Mouse (Mus musculus): ENCODE results near the gene Acy3. TPM values are rescaled to one million over a fixed set of nuclear protein-coding genes. Genes with fewer than 3 reads are reported as not detected.

Gene Acy3
- polyA plus RNA-seq, 1 experiment, result 50.9 TPM

Other genes with a start within 250 kb of the Acy3 start
- 14.9 and 21.8 TPM in 2 replicates for gene Kmt5b, start 219.1 kb upstream of the Acy3 start, polyA plus RNA-seq (2012; rRNA removed)
- gene Chka, start 134.8 kb upstream of the Acy3 start, polyA plus RNA-seq (2012; rRNA removed), result 53.3 and 55.9 TPM in 2 replicates
- 61.0 and 75.4 TPM in 2 replicates for gene Tcirg1, start 79.4 kb upstream of the Acy3 start, polyA plus RNA-seq (2012; rRNA removed)
- 225 and 260 TPM in 2 replicates for gene Ndufs8, start 73.8 kb upstream of the Acy3 start, polyA plus RNA-seq (2012; rRNA removed)
- 9.2 and 12.7 TPM in 2 replicates for gene Aldh3b1, start 56.8 kb upstream of the Acy3 start, polyA plus RNA-seq (2012; rRNA removed)
- gene Unc93b1, start 51.4 kb upstream of the Acy3 start, polyA plus RNA-seq (2012; rRNA removed), result 93.7 TPM in 2 replicates
- 0.51 and 0.86 TPM in 2 replicates for gene Aldh3b3, start 27.9 kb upstream of the Acy3 start, polyA plus RNA-seq (2012; rRNA removed)
- 20.1 and 30.9 TPM in 2 replicates for gene Aldh3b2, start 14.2 kb upstream of the Acy3 start, polyA plus RNA-seq (2012; rRNA removed)
- gene Tbx10, start 6.2 kb downstream of the Acy3 start, polyA plus RNA-seq (2012; rRNA removed), result not detected in 2 replicates
- gene Nudt8, start 14.0 kb downstream of the Acy3 start, polyA plus RNA-seq (2012; rRNA removed), result 10.2 and 19.7 TPM in 2 replicates
- 1.3 and 1.4 TPM in 2 replicates for gene Gm49405, start 14.1 kb downstream of the Acy3 start, polyA plus RNA-seq (2012; rRNA removed)
- gene Doc2g, start 16.7 kb downstream of the Acy3 start, polyA plus RNA-seq (2012; rRNA removed), result 5.5 and 6.1 TPM in 2 replicates
- 152 and 165 TPM in 2 replicates for gene Ndufv1, start 26.2 kb downstream of the Acy3 start, polyA plus RNA-seq (2012; rRNA removed)
- gene Gstp1, start 51.4 kb downstream of the Acy3 start, polyA plus RNA-seq (2012; rRNA removed), result 787 and 813 TPM in 2 replicates
- gene Gstp2, start 59.5 kb downstream of the Acy3 start, polyA plus RNA-seq (2012; rRNA removed), result 14.7 and 39.9 TPM in 2 replicates
- 0.93 and 3.0 TPM in 2 replicates for gene Gstp3, start 73.0 kb downstream of the Acy3 start, polyA plus RNA-seq (2012; rRNA removed)
- not detected in 2 replicates for gene Cabp2, start 95.0 kb downstream of the Acy3 start, polyA plus RNA-seq (2012; rRNA removed)
- gene Cdk2ap2, start 110.6 kb downstream of the Acy3 start, polyA plus RNA-seq (2012; rRNA removed), result 162 and 208 TPM in 2 replicates
- gene Pitpnm1, start 113.4 kb downstream of the Acy3 start, polyA plus RNA-seq (2012; rRNA removed), result 68.4 and 81.9 TPM in 2 replicates
- 99.1 and 121 TPM in 2 replicates for gene Aip, start 139.3 kb downstream of the Acy3 start, polyA plus RNA-seq (2012; rRNA removed)
- gene Gpr152, start 153.2 kb downstream of the Acy3 start, polyA plus RNA-seq (2012; rRNA removed), result 0.20 and 0.39 TPM in 2 replicates
- 0.15 and 0.28 TPM in 2 replicates for gene Cabp4, start 157.5 kb downstream of the Acy3 start, polyA plus RNA-seq (2012; rRNA removed)
- gene Coro1b, start 162.0 kb downstream of the Acy3 start, polyA plus RNA-seq (2012; rRNA removed), result 251 and 287 TPM in 2 replicates
- 5.8 and 5.9 TPM in 2 replicates for gene Ptprcap, start 167.0 kb downstream of the Acy3 start, polyA plus RNA-seq (2012; rRNA removed)
- 31.1 and 32.0 TPM in 2 replicates for gene Rps6kb2, start 176.8 kb downstream of the Acy3 start, polyA plus RNA-seq (2012; rRNA removed)
- 8.4 and 10.0 TPM in 2 replicates for gene Carns1, start 188.9 kb downstream of the Acy3 start, polyA plus RNA-seq (2012; rRNA removed)
- gene Tbc1d10c, start 204.7 kb downstream of the Acy3 start, polyA plus RNA-seq (2012; rRNA removed), result 3.6 and 4.5 TPM in 2 replicates
- 570 and 585 TPM in 2 replicates for gene Ppp1ca, start 205.5 kb downstream of the Acy3 start, polyA plus RNA-seq (2012; rRNA removed)
- gene Rad9a, start 215.1 kb downstream of the Acy3 start, polyA plus RNA-seq (2012; rRNA removed), result 27.3 and 31.9 TPM in 2 replicates
- gene Clcf1, start 227.7 kb downstream of the Acy3 start, polyA plus RNA-seq (2012; rRNA removed), result 6.6 and 7.9 TPM in 2 replicates
- 1.2 TPM in 1 of 2 replicates, not detected in the other for gene AC109138.7, start 227.8 kb downstream of the Acy3 start, polyA plus RNA-seq (2012; rRNA removed)
- gene Pold4, start 245.3 kb downstream of the Acy3 start, polyA plus RNA-seq (2012; rRNA removed), result 111 and 164 TPM in 2 replicates